In the genomic region with DNA sequence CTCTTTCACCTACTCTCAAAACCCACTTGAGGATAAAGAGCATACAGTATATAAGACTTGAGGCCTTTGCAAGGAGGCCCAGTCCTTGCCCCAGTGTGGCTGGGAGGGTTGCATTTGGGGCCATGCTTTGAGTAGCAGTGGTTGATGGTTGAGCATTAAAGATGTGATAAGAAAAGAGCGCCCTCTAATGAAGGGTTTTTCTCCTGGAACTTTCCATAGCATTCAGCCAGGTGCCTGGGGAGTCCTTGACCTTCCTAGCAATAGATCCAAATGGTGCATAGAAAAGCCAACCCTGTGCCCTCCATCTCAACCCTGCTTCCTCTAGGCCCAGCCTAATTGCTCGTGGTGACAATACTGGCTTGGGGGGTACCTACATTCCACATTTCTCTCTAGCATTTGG, we compare ENCODE assay signal across 22 mouse cellular contexts.
DNase-seq lines count a peak whose midpoint lies in the region; ATAC-seq and TF ChIP-seq lines count a peak whose summit lies in the region.
"Had no signal": no experiment of that assay in that cellular context is flagged by ENCODE, and none has a peak within 500 bp of the region (broad histone marks: within the 10 kb centered on the region; RNA-seq: fewer than 3 reads in every experiment).

No protein-coding gene starts in this region.

- TF ChIP-seq CTCF in layer of hippocampus, adult 2 months (conservative IDR thresholded peaks at IDR 0.05), result peak; percentile 68
- no peak for TF ChIP-seq CTCF in olfactory bulb, adult 2 months (IDR thresholded peaks at IDR 0.05; ENCODE audit: insufficient read depth, low read depth, low read length)

- no peak for ATAC-seq in midbrain, embryonic 16.5 days
- no peak for ATAC-seq in midbrain, embryonic 14.5 days (ENCODE audit: low FRiP score, low TSS enrichment)
- ATAC-seq: CD4-positive, CD25-positive, alpha-beta regulatory T cell, adult 4 months; forebrain, embryonic 13.5 days had no signal

- no peak overlapping the region for H3K4me3 ChIP-seq in layer of hippocampus, adult 2 months
- no peak overlapping the region for H3K4me3 ChIP-seq in midbrain, embryonic 16.5 days (ENCODE audit: low read depth, low read length)
- no peak overlapping the region for H3K4me3 ChIP-seq in midbrain, embryonic 14.5 days (replicated peaks; ENCODE audit: low read depth, low read length)
- H3K4me3 ChIP-seq in olfactory bulb, adult 2 months (ENCODE audit: insufficient read depth, low read depth, low read length), result no peak overlapping the region
- H3K4me3 ChIP-seq: forebrain, embryonic 13.5 days; heart, embryonic 10.5 days; hindbrain, embryonic 15.5 days; limb, embryonic 12.5 days; neural tube, embryonic 12.5 days had no signal

- H3K27me3 ChIP-seq in midbrain, embryonic 16.5 days (ENCODE audit: control insufficient read depth, insufficient read depth, low read depth, low read length), result no peaks in the 10 kb centered on the region
- no peaks in the 10 kb centered on the region for H3K27me3 ChIP-seq in midbrain, embryonic 14.5 days (ENCODE audit: control insufficient read depth, insufficient read depth, low read length)
- H3K27me3 ChIP-seq: forebrain, embryonic 13.5 days; hindbrain, embryonic 15.5 days; neural tube, embryonic 12.5 days had no signal

- no peaks in the 10 kb centered on the region for H3K9me3 ChIP-seq in midbrain, embryonic 16.5 days (replicated peaks; ENCODE audit: control insufficient read depth, low read length, poor library complexity, severe bottlenecking)
- no peaks in the 10 kb centered on the region for H3K9me3 ChIP-seq in midbrain, embryonic 14.5 days (ENCODE audit: control insufficient read depth, low read length)
- H3K9me3 ChIP-seq: forebrain, embryonic 13.5 days; heart, embryonic 10.5 days; hindbrain, embryonic 15.5 days; limb, embryonic 12.5 days; neural tube, embryonic 12.5 days had no signal

- DNase-seq in cerebellum, adult 9-10 months, result peak; percentile 77
- DNase-seq in cerebellum, adult 11-12 months, result no peak
- DNase-seq in layer of hippocampus, adult 2 months (ENCODE audit: low spot score in 2 of 2), result no peak
- DNase-seq in layer of hippocampus, adult 8-10 months (ENCODE audit: low spot score in 2 of 2), result no peak
- DNase-seq in midbrain, embryonic 14.5 days, result no peak
- DNase-seq: adrenal gland, postnatal 25 days; kidney, adult 11 months; kidney, postnatal 4 days; liver, postnatal 0 days; right cerebral cortex, adult 18-20 months; right cerebral cortex, postnatal 4 days; thymus, postnatal 14 days had no signal

- TF ChIP-seq POLR2A in olfactory bulb, adult 2 months (IDR thresholded peaks at IDR 0.05; ENCODE audit: insufficient read depth, low read depth, low read length), result no peak

- H3K36me3 ChIP-seq in midbrain, embryonic 16.5 days (ENCODE audit: control insufficient read depth, insufficient read depth, low read length), result no peaks in the 10 kb centered on the region
- H3K36me3 ChIP-seq in midbrain, embryonic 14.5 days (ENCODE audit: control insufficient read depth, insufficient read depth, low read length), result no peaks in the 10 kb centered on the region
- H3K36me3 ChIP-seq: heart, embryonic 10.5 days; hindbrain, embryonic 15.5 days; limb, embryonic 12.5 days; neural tube, embryonic 12.5 days had no signal

- peaks cover 10% of the 10 kb centered on the region for H3K4me1 ChIP-seq in midbrain, embryonic 16.5 days (ENCODE audit: control insufficient read depth, insufficient read depth, low read length)
- peaks cover 7% of the 10 kb centered on the region; the same call in 1 of the 2 replicates for H3K4me1 ChIP-seq in midbrain, embryonic 14.5 days (ENCODE audit: control insufficient read depth, insufficient read depth, low read length)
- H3K4me1 ChIP-seq in olfactory bulb, adult 2 months (ENCODE audit: control insufficient read depth, insufficient read depth, low read length), result peaks cover 44% of the 10 kb centered on the region
- H3K4me1 ChIP-seq: limb, embryonic 12.5 days; neural tube, embryonic 12.5 days had no signal

- no peak overlapping the region for H3K4me2 ChIP-seq in midbrain, embryonic 16.5 days (ENCODE audit: low read length)
- no peak overlapping the region for H3K4me2 ChIP-seq in midbrain, embryonic 14.5 days (ENCODE audit: low read length)
- H3K4me2 ChIP-seq: forebrain, embryonic 13.5 days; hindbrain, embryonic 15.5 days; limb, embryonic 12.5 days; liver, embryonic 11.5 days; neural tube, embryonic 12.5 days had no signal

- H3K27ac ChIP-seq in layer of hippocampus, adult 2 months, result no peak overlapping the region
- H3K27ac ChIP-seq in midbrain, embryonic 16.5 days (ENCODE audit: low read length), result 0 out of 2 replicates have a peak overlapping the region, but pooled peaks have one; percentile 15
- H3K27ac ChIP-seq in midbrain, embryonic 14.5 days (replicated peaks; ENCODE audit: low read depth, low read length), result no peak overlapping the region
- H3K27ac ChIP-seq in olfactory bulb, adult 2 months (ENCODE audit: insufficient read depth, low read depth, low read length), result peak overlapping the region; percentile 65
- H3K27ac ChIP-seq: forebrain, embryonic 13.5 days; heart, embryonic 10.5 days; hindbrain, embryonic 15.5 days; limb, embryonic 12.5 days; macrophage; neural tube, embryonic 12.5 days had no signal

- H3K9ac ChIP-seq in midbrain, embryonic 16.5 days (ENCODE audit: low read depth, low read length), result no peak overlapping the region
- no peak overlapping the region for H3K9ac ChIP-seq in midbrain, embryonic 14.5 days (replicated peaks; ENCODE audit: low read length)
- H3K9ac ChIP-seq: forebrain, embryonic 13.5 days; hindbrain, embryonic 15.5 days; limb, embryonic 12.5 days; liver, postnatal 0 days; neural tube, embryonic 12.5 days had no signal

- 56% methylated on average over 2 of the region's 2 CpGs for WGBS in midbrain, embryonic 16.5 days
- 60% methylated on average over 2 of the region's 2 CpGs for WGBS in midbrain, embryonic 14.5 days
- 57% methylated on average over 2 of the region's 2 CpGs for WGBS in olfactory bulb, adult 2 months

Comparison
In these comparisons a context has a peak if more than half of its experiments do, and no peak if none do; other contexts are left out.
1. H3K27ac ChIP-seq: peak in midbrain, embryonic 16.5 days (single experiment) and olfactory bulb, adult 2 months (single experiment); none in layer of hippocampus, adult 2 months (single experiment) and midbrain, embryonic 14.5 days (single experiment).